Mouse (Mus musculus): ENCODE results near the gene Bpifa6.

- TF ChIP-seq GATA1 (IDR thresholded peaks at IDR 0.05; ENCODE audit: borderline replicate concordance, low read length) (no peak), FLI1 (IDR thresholded peaks at IDR 0.05; ENCODE audit: low read length) (no peak)
These were observed 43.6 kb upstream of the Bpifa6 start for GRCm38 (mm10) chr2:153931125-153931524.

All from megakaryocyte, embryonic 14.5 days (primary cell).